Mouse (Mus musculus) embryonic facial prominence, embryonic 14.5 days (tissue): ENCODE results near the gene Xirp1. TPM values are rescaled to one million over a fixed set of nuclear protein-coding genes. Genes with fewer than 3 reads are reported as not detected.

Source experiments
- ATAC-seq: fragments of 200-750 bp; cut with Nextera tagmentation; 2 replicates; pipeline ENCODE4 v1.8.0; 2017; ENCODE audit warnings: low read depth, moderate number of reproducible peaks, moderate TSS enrichment
- DNase-seq: peaks from one replicate; pipeline ENCODE4 v3.0.0-alpha.2; 2015; ENCODE audit warnings: low spot score
- H3K27ac ChIP-seq: fragments of 300-500 bp; sonication (generic); replicated peaks from 2 replicates; pipeline ENCODE4 v1.5.1; 2014; ENCODE audit warnings: low read depth, mild to moderate bottlenecking, low read length, moderate library complexity
- H3K27me3 ChIP-seq: fragments of 300-500 bp; sonication (generic); replicated peaks from 2 replicates; pipeline ENCODE4 v1.6.1; 2014; ENCODE audit warnings: low read length; ENCODE audit not compliant: control insufficient read depth, insufficient read depth
- H3K36me3 ChIP-seq: fragments of 300-500 bp; sonication (generic); 2 replicates; pipeline ENCODE4 v1.6.1; 2014; ENCODE audit warnings: low read length, mixed read lengths; ENCODE audit not compliant: control insufficient read depth, insufficient read depth
- H3K4me1 ChIP-seq: fragments of 300-500 bp; sonication (generic); 2 replicates; pipeline ENCODE4 v1.6.1; 2014; ENCODE audit warnings: antibody characterized with exemption, low read length; ENCODE audit not compliant: control insufficient read depth, insufficient read depth
- H3K4me2 ChIP-seq: fragments of 300-500 bp; sonication (generic); 2 replicates; pipeline ENCODE4 v1.6.1; 2014; ENCODE audit warnings: low read depth, mild to moderate bottlenecking, low read length, moderate library complexity, mixed read lengths
- H3K4me3 ChIP-seq: fragments of 300-500 bp; sonication (generic); 2 replicates; pipeline ENCODE4 v1.5.1; 2014; ENCODE audit warnings: low read depth, mild to moderate bottlenecking, low read length
- H3K9ac ChIP-seq: fragments of 300-500 bp; sonication (generic); 2 replicates; pipeline ENCODE4 v1.6.1; 2014; ENCODE audit warnings: low read depth, mild to moderate bottlenecking, low read length, moderate library complexity, mixed read lengths
- H3K9me3 ChIP-seq: fragments of 300-500 bp; sonication (generic); 2 replicates; pipeline ENCODE4 v1.6.1; 2016; ENCODE audit warnings: low read length; ENCODE audit not compliant: control insufficient read depth
- WGBS: fragments of 180-500 bp; shearing (Covaris S2); extraction: QIAGEN DNeasy Blood & Tissue Kit; methylation state at CpG from one replicate; pipeline ENCODE4 v1.1.7; 2014; 5-methylcytosine and 5-hydroxymethylcytosine counted together
- polyA plus RNA-seq: library from polyadenylated mRNA; unstranded; fragments of >200 nt; fragmentation: Nextera tagmentation; extraction: Ambion mirVana; gene quantifications from 2 replicates; pipeline ENCODE4 v1.2.1, GENCODE M21; 2014

Xirp1 gene
- polyA plus RNA-seq, 1 experiment from 2014 or later: 8.0 TPM

DNA sequence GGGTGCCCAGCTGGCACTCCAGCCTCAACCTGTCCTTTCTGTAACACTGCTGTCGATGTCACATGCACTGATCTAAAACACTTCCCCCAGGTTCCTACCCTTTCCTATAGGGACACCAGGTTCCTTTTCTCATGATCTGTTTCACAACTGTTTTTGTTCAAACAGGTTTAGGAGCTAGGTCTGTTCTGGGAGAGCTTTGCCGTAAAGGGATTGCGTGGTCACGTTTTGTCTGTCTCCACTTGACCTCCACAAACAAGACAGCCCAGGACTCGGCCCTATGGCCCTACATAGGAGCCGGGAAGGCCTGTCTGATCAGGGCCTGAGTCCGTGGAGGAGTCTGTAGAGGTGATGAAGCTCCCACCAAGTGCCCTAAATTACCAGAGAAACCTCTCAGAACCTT, 53.6 kb downstream of the Xirp1 start:
- Histone ChIP-seq H3K9ac (no peak overlapping the region), H3K27ac (no peak overlapping the region), H3K4me2 (no peak overlapping the region), H3K36me3 (peaks cover 35% of the 10 kb centered on the region), H3K9me3 (no peaks in the 10 kb centered on the region), H3K4me1 (peaks cover 5% of the 10 kb centered on the region; the same call in 1 of the 2 replicates), H3K27me3 (no peaks in the 10 kb centered on the region), H3K4me3 (no peak overlapping the region)
- WGBS: 87% methylated on average over 7 of the region's 7 CpGs
- no peak for ATAC-seq
- no peak for DNase-seq

DNA sequence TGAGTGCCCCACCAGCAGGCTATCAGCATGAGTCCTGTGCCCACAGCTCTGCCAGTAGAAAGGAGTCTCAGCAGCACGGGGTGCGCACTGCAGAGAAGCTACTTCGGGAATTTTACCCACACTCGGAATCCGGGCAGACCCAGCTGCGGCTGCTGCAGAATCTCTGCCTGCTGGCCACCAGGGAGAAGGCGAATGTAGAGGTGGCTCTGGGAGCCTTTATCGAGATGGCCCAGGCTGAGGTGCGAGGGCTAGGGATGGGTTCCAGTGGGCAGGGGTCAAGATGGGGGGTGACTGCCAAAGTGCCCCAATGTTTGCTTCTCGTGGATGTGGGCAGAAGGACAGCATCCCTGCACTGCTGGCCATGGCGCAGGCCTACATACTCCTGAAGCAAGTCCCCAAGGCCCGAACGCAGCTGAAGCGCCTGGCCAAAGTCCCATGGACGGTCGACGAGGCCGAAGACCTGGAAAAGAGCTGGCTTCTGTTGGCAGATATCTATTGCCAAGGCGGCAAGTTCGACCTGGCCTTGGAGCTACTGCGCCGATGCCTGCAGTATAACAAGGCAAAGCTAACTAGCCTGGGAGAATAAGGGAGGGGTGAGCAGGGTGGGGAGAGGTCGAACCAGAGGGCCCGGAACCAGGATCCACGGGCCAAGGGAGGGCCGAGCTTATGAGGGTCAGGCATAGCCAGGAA, 57.0 kb downstream of the Xirp1 start:
- Histone ChIP-seq H3K4me1 (peaks cover 15% of the 10 kb centered on the region), H3K4me3 (no peak overlapping the region), H3K4me2 (no peak overlapping the region), H3K36me3 (0 out of 2 replicates have a peak, but pooled peaks cover 4% of the 10 kb centered on the region), H3K9ac (no peak overlapping the region), H3K27ac (no peak overlapping the region), H3K27me3 (no peaks in the 10 kb centered on the region), H3K9me3 (no peaks in the 10 kb centered on the region)
- no peak for DNase-seq
- ATAC-seq: no peak
- 86% methylated on average over 26 of the region's 26 CpGs for WGBS

DNA sequence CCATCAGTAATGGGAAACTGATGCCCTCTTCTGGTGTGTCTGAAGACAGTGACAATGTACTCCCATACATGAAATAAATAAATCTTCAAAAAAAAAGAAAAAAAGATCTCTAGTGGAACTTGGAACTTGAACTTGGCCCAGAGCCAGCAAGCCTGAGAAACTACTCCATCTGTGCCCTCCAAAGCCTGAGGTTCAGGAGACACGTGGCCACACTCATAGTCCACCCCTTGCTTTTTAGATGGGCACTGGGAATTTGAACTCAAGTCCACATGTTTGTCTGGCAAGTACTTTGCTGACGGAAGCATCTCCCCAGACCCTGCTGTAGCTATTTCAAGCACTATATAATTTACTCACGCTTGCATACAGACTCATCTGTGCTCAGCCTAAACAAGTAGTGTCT, 58.2 kb downstream of the Xirp1 start:
- 67% methylated on average over 3 of the region's 3 CpGs for WGBS
- Histone ChIP-seq H3K36me3 (no peaks in the 10 kb centered on the region), H3K27me3 (no peaks in the 10 kb centered on the region), H3K9ac (no peak overlapping the region), H3K4me1 (peaks cover 10% of the 10 kb centered on the region), H3K4me3 (no peak overlapping the region), H3K9me3 (no peaks in the 10 kb centered on the region), H3K27ac (no peak overlapping the region), H3K4me2 (no peak overlapping the region)
- ATAC-seq (no peak), DNase-seq (no peak)

DNA sequence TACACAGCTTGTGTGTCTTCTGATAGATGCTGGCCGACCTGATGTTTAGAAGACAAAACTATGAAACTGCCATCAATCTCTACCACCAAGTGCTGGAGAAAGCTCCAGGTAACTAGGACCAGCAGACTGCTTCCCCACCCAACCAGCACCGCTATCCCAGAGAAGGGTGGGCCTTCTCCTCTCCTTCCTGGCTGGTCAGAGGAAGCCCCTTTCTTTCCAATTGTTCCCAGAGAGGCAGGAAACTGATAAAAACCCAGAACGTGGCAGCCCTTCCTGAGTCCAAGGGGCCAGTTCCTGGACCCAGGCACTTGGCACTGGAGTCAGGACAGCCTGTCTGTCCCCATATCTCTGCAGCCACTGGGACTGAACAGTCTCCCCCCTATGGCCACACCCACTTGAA, 59.2 kb downstream of the Xirp1 start:
- ATAC-seq: no peak
- H3K4me2 ChIP-seq: no peak overlapping the region
- H3K36me3 ChIP-seq: no peaks in the 10 kb centered on the region
- peaks cover 10% of the 10 kb centered on the region for H3K4me1 ChIP-seq
- no peak overlapping the region for H3K27ac ChIP-seq
- no peak for DNase-seq
- no peaks in the 10 kb centered on the region for H3K27me3 ChIP-seq
- no peak overlapping the region for H3K4me3 ChIP-seq
- H3K9ac ChIP-seq: no peak overlapping the region
- no peaks in the 10 kb centered on the region for H3K9me3 ChIP-seq
- WGBS: 72% methylated on average over 3 of the region's 3 CpGs

Other genes starting within 250 kb of the Xirp1 start
- 0.38 and 0.89 TPM in 2 replicates for gene Scn11a, start 198.1 kb downstream of the Xirp1 start, polyA plus RNA-seq
- gene Wdr48, start 128.7 kb downstream of the Xirp1 start, polyA plus RNA-seq: 46.5 and 50.2 TPM in 2 replicates
- 29.9 and 32.4 TPM in 2 replicates for gene Gorasp1, start 86.0 kb downstream of the Xirp1 start, polyA plus RNA-seq
- gene Ttc21a, start 86.0 kb downstream of the Xirp1 start, polyA plus RNA-seq: 0.52 and 0.72 TPM in 2 replicates
- gene Csrnp1, start 38.9 kb downstream of the Xirp1 start, polyA plus RNA-seq: 1.7 and 2.4 TPM in 2 replicates
- gene Cx3cr1, start 46.3 kb upstream of the Xirp1 start, polyA plus RNA-seq: 9.8 and 11.3 TPM in 2 replicates
- 1.3 and 2.3 TPM in 2 replicates for gene Ccr8, start 68.5 kb upstream of the Xirp1 start, polyA plus RNA-seq
- gene Slc25a38, start 86.8 kb upstream of the Xirp1 start, polyA plus RNA-seq: 23.6 and 23.8 TPM in 2 replicates
- 1,998 and 2,049 TPM in 2 replicates for gene Rpsa, start 104.1 kb upstream of the Xirp1 start, polyA plus RNA-seq
- 0.08 TPM in 1 of 2 replicates, not detected in the other for gene Mobp, start 126.1 kb upstream of the Xirp1 start, polyA plus RNA-seq